Mouse (Mus musculus): ENCODE measurements around the gene Rgcc. TPM values are rescaled to one million over a fixed set of nuclear protein-coding genes. Genes with fewer than 3 reads are reported as not detected.

Rgcc gene
- total RNA-seq, 1 experiment: 0.71 TPM

DNA sequence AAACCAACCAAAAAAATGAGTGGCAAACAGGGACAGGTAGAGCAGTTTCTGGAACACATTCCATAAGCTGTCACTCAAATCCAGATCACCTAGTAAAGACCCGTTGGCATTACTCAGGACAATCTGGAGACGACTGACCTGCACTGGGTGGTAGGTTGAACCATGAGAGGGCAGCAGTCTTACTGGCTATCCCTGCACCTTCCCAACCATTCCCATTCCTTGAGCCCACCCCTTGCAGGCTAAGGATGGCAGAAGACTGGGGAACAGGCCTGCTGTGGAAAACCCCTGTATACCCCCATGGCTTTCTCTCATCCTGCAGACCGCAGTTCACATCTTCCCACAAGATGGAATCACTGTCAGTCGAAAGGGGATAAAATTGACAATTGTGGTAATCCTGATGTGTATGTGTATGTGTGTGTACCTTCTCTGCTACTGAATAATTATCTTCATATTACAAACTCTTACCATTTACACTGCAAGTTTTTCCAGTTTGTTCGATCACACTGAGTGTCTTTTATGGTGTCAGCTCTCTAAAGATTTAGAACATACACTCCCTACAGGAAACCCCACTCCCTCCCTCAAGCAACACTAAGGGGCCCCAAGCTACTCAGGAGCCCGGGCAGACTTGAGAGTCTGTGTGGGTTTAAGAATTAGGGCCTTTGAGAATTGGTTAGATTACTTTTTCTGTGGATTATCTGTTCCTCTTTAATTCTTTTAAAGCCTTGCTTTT lies 59.6 kb downstream of the Rgcc start:
- in situ Hi-C loops (cut with MboI; ENCODE audit: low sequenced_read_pairs in 2 of 2, unreplicated experiment in 2 of 2): no loop called here
- Histone ChIP-seq H3K9ac (ENCODE audit: insufficient read depth, low read depth, low read length, poor library complexity, severe bottlenecking) (no peak overlapping the region), H3K27ac (ENCODE audit: insufficient read depth, low read depth, low read length, poor library complexity, severe bottlenecking) (no peak overlapping the region), H3K36me3 (ENCODE audit: control insufficient read depth, insufficient read depth, low read length, poor library complexity, severe bottlenecking) (no peaks in the 10 kb centered on the region), H3K4me1 (ENCODE audit: control insufficient read depth in 2 of 2, insufficient read depth in 2 of 2, low read length in 2 of 2, poor library complexity in 1 of 2) (0 out of 4 replicates have a peak, but pooled peaks cover 0 to 2% of the 10 kb centered on the region in 2 experiments), H3K9me3 (ENCODE audit: control insufficient read depth, insufficient read depth, low read depth, low read length) (no peaks in the 10 kb centered on the region), H3K4me3 (ENCODE audit: insufficient read depth in 1 of 2, low read depth in 1 of 2, low read length in 2 of 2, poor library complexity in 1 of 2, severe bottlenecking in 1 of 2) (no peak overlapping the region)
- TF ChIP-seq ZNF384 (IDR thresholded peaks at IDR 0.05; ENCODE audit: low read depth, low read length) (no peak), ZC3H11A (IDR thresholded peaks at IDR 0.05; ENCODE audit: borderline replicate concordance, low read depth, low read length) (no peak), HCFC1 (IDR thresholded peaks at IDR 0.05; ENCODE audit: borderline replicate concordance, insufficient read depth, low read length) (no peak), CHD2 (IDR thresholded peaks at IDR 0.05; ENCODE audit: low read depth, low read length) (no peak), MAFK (IDR thresholded peaks at IDR 0.05; ENCODE audit: insufficient read depth, low read depth, low read length) (no peak)
- no peak for DNase-seq (ENCODE audit: low read depth, low spot score)

DNA sequence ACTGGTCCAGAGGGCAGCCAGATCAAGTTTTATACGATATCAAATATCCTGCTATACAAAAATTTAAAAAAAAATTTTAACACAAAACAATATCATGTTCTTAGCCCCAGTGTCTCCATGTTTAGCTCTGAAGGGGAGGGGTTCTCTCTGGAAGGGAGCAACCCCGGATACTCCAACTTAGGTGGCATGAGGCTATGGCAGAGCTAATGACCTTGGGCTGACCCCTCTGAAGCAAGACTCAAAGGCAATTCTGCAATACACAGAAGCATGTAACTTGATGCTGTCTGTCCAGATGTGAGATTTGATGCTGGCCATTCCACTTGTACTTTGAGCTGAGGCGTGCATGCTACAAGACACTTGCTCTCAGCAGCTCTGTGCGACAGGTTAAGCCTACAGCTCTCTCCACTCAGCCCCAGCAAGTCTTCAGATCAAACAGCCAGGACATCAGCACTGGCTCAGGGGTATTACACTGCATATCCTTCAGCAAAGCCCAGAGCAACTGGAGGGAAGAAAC lies 60.3 kb downstream of the Rgcc start:
- Histone ChIP-seq H3K36me3 (ENCODE audit: control insufficient read depth, insufficient read depth, low read length, poor library complexity, severe bottlenecking) (no peaks in the 10 kb centered on the region), H3K9me3 (ENCODE audit: control insufficient read depth, insufficient read depth, low read depth, low read length) (no peaks in the 10 kb centered on the region), H3K9ac (ENCODE audit: insufficient read depth, low read depth, low read length, poor library complexity, severe bottlenecking) (no peak overlapping the region), H3K4me3 (ENCODE audit: insufficient read depth in 1 of 2, low read depth in 1 of 2, low read length in 2 of 2, poor library complexity in 1 of 2, severe bottlenecking in 1 of 2) (no peak overlapping the region), H3K27ac (ENCODE audit: insufficient read depth, low read depth, low read length, poor library complexity, severe bottlenecking) (no peak overlapping the region), H3K4me1 (ENCODE audit: control insufficient read depth in 2 of 2, insufficient read depth in 2 of 2, low read length in 2 of 2, poor library complexity in 1 of 2) (0 out of 4 replicates have a peak, but pooled peaks cover 0 to 2% of the 10 kb centered on the region in 2 experiments)
- TF ChIP-seq HCFC1 (IDR thresholded peaks at IDR 0.05; ENCODE audit: borderline replicate concordance, insufficient read depth, low read length) (no peak), ZNF384 (IDR thresholded peaks at IDR 0.05; ENCODE audit: low read depth, low read length) (no peak), ZC3H11A (IDR thresholded peaks at IDR 0.05; ENCODE audit: borderline replicate concordance, low read depth, low read length) (no peak), CHD2 (IDR thresholded peaks at IDR 0.05; ENCODE audit: low read depth, low read length) (no peak), MAFK (IDR thresholded peaks at IDR 0.05; ENCODE audit: insufficient read depth, low read depth, low read length) (no peak)
- in situ Hi-C loops (cut with MboI; ENCODE audit: low sequenced_read_pairs in 2 of 2, unreplicated experiment in 2 of 2): no loop called here
- no peak for DNase-seq (ENCODE audit: low read depth, low spot score)

DNA sequence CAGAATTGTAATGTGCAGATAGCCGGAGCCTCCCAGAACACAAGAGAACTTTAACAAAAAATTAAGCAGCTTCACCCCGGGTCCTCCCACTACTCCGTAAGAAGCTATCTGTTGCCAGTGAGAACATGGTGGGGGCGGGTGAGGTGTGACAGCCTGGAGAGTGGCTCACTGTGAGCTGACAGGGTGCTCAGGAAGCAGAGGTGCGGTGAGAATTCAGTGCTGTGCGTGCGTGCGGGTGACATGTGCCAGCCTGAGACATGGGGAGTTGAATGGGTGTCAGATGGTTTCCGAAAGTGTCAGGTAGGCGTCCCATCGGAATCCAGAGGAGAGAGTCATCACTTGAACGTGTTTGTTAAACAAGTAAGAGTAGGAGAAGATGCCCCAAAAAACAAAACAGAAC lies 62.0 kb downstream of the Rgcc start:
- no peak for DNase-seq (ENCODE audit: low read depth, low spot score)
- Histone ChIP-seq H3K4me3 (ENCODE audit: insufficient read depth in 1 of 2, low read depth in 1 of 2, low read length in 2 of 2, poor library complexity in 1 of 2, severe bottlenecking in 1 of 2) (no peak overlapping the region), H3K9ac (ENCODE audit: insufficient read depth, low read depth, low read length, poor library complexity, severe bottlenecking) (no peak overlapping the region), H3K27ac (ENCODE audit: insufficient read depth, low read depth, low read length, poor library complexity, severe bottlenecking) (no peak overlapping the region), H3K36me3 (ENCODE audit: control insufficient read depth, insufficient read depth, low read length, poor library complexity, severe bottlenecking) (no peaks in the 10 kb centered on the region), H3K4me1 (ENCODE audit: control insufficient read depth in 2 of 2, insufficient read depth in 2 of 2, low read length in 2 of 2, poor library complexity in 1 of 2) (0 out of 4 replicates have a peak, but pooled peaks cover 0 to 2% of the 10 kb centered on the region in 2 experiments), H3K9me3 (ENCODE audit: control insufficient read depth, insufficient read depth, low read depth, low read length) (no peaks in the 10 kb centered on the region)
- TF ChIP-seq HCFC1 (IDR thresholded peaks at IDR 0.05; ENCODE audit: borderline replicate concordance, insufficient read depth, low read length) (no peak), ZNF384 (IDR thresholded peaks at IDR 0.05; ENCODE audit: low read depth, low read length) (no peak), ZC3H11A (IDR thresholded peaks at IDR 0.05; ENCODE audit: borderline replicate concordance, low read depth, low read length) (no peak), CHD2 (IDR thresholded peaks at IDR 0.05; ENCODE audit: low read depth, low read length) (no peak), MAFK (IDR thresholded peaks at IDR 0.05; ENCODE audit: insufficient read depth, low read depth, low read length) (no peak)
- in situ Hi-C loops (cut with MboI; ENCODE audit: low sequenced_read_pairs in 2 of 2, unreplicated experiment in 2 of 2): no loop called here

Other genes starting within 250 kb of the Rgcc start
- gene Zfp957, start 54.3 kb downstream of the Rgcc start, total RNA-seq (2012; rRNA removed): not detected in 2 replicates
- 13.5 and 21.9 TPM in 2 replicates for gene Naa16, start 89.1 kb upstream of the Rgcc start, total RNA-seq (2012; rRNA removed)
- 6.5 and 8.2 TPM in 2 replicates for gene Mtrf1, start 96.1 kb upstream of the Rgcc start, total RNA-seq (2012; rRNA removed)
- gene Kbtbd7, start 124.9 kb upstream of the Rgcc start, total RNA-seq (2012; rRNA removed): 5.6 and 6.3 TPM in 2 replicates
- 2.1 and 3.9 TPM in 2 replicates for gene Kbtbd6, start 150.2 kb upstream of the Rgcc start, total RNA-seq (2012; rRNA removed)
- 4.4 and 5.3 TPM in 2 replicates for gene Elf1, start 179.5 kb upstream of the Rgcc start, total RNA-seq (2012; rRNA removed)
- 13.3 and 16.4 TPM in 2 replicates for gene Wbp4, start 179.9 kb upstream of the Rgcc start, total RNA-seq (2012; rRNA removed)